Mouse (Mus musculus): ENCODE data around the gene Hspa2. TPM values are rescaled to one million over a fixed set of nuclear protein-coding genes. Genes with fewer than 3 reads are reported as not detected.

Gene Hspa2
- polyA plus RNA-seq, 1 experiment from 2014 or later, result 5.8 TPM

- Histone ChIP-seq H3K4me3 (peak overlapping the region; percentile 93), H3K9me3 (no peaks in the 10 kb centered on the region), H3K27ac (replicated peaks) (peak overlapping the region; percentile 98), H3K9ac (replicated peaks) (peak overlapping the region; percentile 97), H3K27me3 (no peaks in the 10 kb centered on the region), H3K36me3 (no peaks in the 10 kb centered on the region), H3K4me2 (replicated peaks) (peak overlapping the region; percentile 84), H3K4me1 (peaks cover 40% of the 10 kb centered on the region)
- peak; percentile 42 for ATAC-seq (ENCODE audit: low FRiP score, low read depth)
- under 1% methylated on average over 46 of the region's 63 CpGs for WGBS
Measured at GRCm38 (mm10) chr12:76370831-76371571, 33.0 kb upstream of the Hspa2 start.

GRCm38 (mm10) chr12:76372046-76372445 is 31.9 kb upstream of the Hspa2 start:
- Histone ChIP-seq H3K9me3 (no peaks in the 10 kb centered on the region), H3K4me3 (peak overlapping the region; percentile 93), H3K4me1 (peaks cover 32% of the 10 kb centered on the region), H3K36me3 (no peaks in the 10 kb centered on the region), H3K4me2 (replicated peaks) (peak overlapping the region; percentile 84), H3K9ac (replicated peaks) (peak overlapping the region; percentile 97; the same call in 1 of the 2 replicates), H3K27ac (replicated peaks) (no peak overlapping the region), H3K27me3 (no peaks in the 10 kb centered on the region)
- 45% methylated on average over 7 of the region's 7 CpGs for WGBS
- no peak for ATAC-seq (ENCODE audit: low FRiP score, low read depth)

- Histone ChIP-seq H3K9me3 (no peaks in the 10 kb centered on the region), H3K9ac (replicated peaks) (no peak overlapping the region), H3K27me3 (no peaks in the 10 kb centered on the region), H3K4me1 (peaks cover 21% of the 10 kb centered on the region), H3K27ac (replicated peaks) (no peak overlapping the region), H3K36me3 (no peaks in the 10 kb centered on the region), H3K4me2 (replicated peaks) (no peak overlapping the region), H3K4me3 (no peak overlapping the region)
- ATAC-seq (ENCODE audit: low FRiP score, low read depth), result no peak
- 75% methylated on average over 7 of the region's 7 CpGs for WGBS
Measured at GRCm38 (mm10) chr12:76372881-76373818, 30.8 kb upstream of the Hspa2 start.

- 79% methylated on average over 6 of the region's 6 CpGs for WGBS
- no peak for ATAC-seq (ENCODE audit: low FRiP score, low read depth)
- Histone ChIP-seq H3K9me3 (no peaks in the 10 kb centered on the region), H3K36me3 (no peaks in the 10 kb centered on the region), H3K4me1 (peaks cover 18% of the 10 kb centered on the region), H3K27me3 (no peaks in the 10 kb centered on the region), H3K9ac (replicated peaks) (no peak overlapping the region), H3K4me2 (replicated peaks) (no peak overlapping the region), H3K4me3 (no peak overlapping the region), H3K27ac (replicated peaks) (no peak overlapping the region)
Measured at GRCm38 (mm10) chr12:76373991-76374390, 30.0 kb upstream of the Hspa2 start.

GRCm38 (mm10) chr12:76374911-76375310 is 29.1 kb upstream of the Hspa2 start:
- H3K9ac ChIP-seq (replicated peaks), result no peak overlapping the region

GRCm38 (mm10) chr12:76375506-76375905 is 28.5 kb upstream of the Hspa2 start:
- Histone ChIP-seq H3K9ac (replicated peaks) (no peak overlapping the region), H3K27ac (replicated peaks) (no peak overlapping the region), H3K36me3 (no peaks in the 10 kb centered on the region), H3K27me3 (no peaks in the 10 kb centered on the region), H3K4me3 (no peak overlapping the region), H3K4me1 (peaks cover 18% of the 10 kb centered on the region), H3K9me3 (no peaks in the 10 kb centered on the region), H3K4me2 (replicated peaks) (no peak overlapping the region)
- no peak for ATAC-seq (ENCODE audit: low FRiP score, low read depth)
- WGBS, result 89% methylated on average over 3 of the region's 3 CpGs

More at GRCm38 (mm10) chr12:76374911-76375310, 29.1 kb upstream of the Hspa2 start:
- Histone ChIP-seq H3K9me3 (no peaks in the 10 kb centered on the region), H3K4me3 (no peak overlapping the region), H3K4me2 (replicated peaks) (no peak overlapping the region), H3K27ac (replicated peaks) (no peak overlapping the region), H3K4me1 (peaks cover 18% of the 10 kb centered on the region), H3K27me3 (no peaks in the 10 kb centered on the region), H3K36me3 (no peaks in the 10 kb centered on the region)
- ATAC-seq (ENCODE audit: low FRiP score, low read depth), result no peak
- WGBS, result 84% methylated on average over 4 of the region's 4 CpGs

- Histone ChIP-seq H3K4me2 (replicated peaks) (no peak overlapping the region), H3K4me1 (peaks cover 16% of the 10 kb centered on the region), H3K9me3 (no peaks in the 10 kb centered on the region), H3K27me3 (no peaks in the 10 kb centered on the region), H3K36me3 (no peaks in the 10 kb centered on the region), H3K4me3 (no peak overlapping the region), H3K9ac (replicated peaks) (no peak overlapping the region), H3K27ac (replicated peaks) (no peak overlapping the region)
- ATAC-seq (ENCODE audit: low FRiP score, low read depth), result no peak
- WGBS, result 37% methylated on average over 7 of the region's 7 CpGs
Measured at GRCm38 (mm10) chr12:76376649-76377048, 27.3 kb upstream of the Hspa2 start.

- Histone ChIP-seq H3K4me2 (replicated peaks) (no peak overlapping the region), H3K27ac (replicated peaks) (no peak overlapping the region), H3K9me3 (no peaks in the 10 kb centered on the region), H3K36me3 (no peaks in the 10 kb centered on the region), H3K27me3 (no peaks in the 10 kb centered on the region), H3K4me1 (peaks cover 12% of the 10 kb centered on the region), H3K9ac (replicated peaks) (no peak overlapping the region), H3K4me3 (no peak overlapping the region)
- ATAC-seq (ENCODE audit: low FRiP score, low read depth), result no peak
- WGBS, result 93% methylated on average over 6 of the region's 6 CpGs
Measured at GRCm38 (mm10) chr12:76377059-76377458, 26.9 kb upstream of the Hspa2 start.

GRCm38 (mm10) chr12:76377726-76378125 is 26.2 kb upstream of the Hspa2 start:
- Histone ChIP-seq H3K36me3 (no peaks in the 10 kb centered on the region), H3K9ac (replicated peaks) (no peak overlapping the region), H3K27ac (replicated peaks) (no peak overlapping the region), H3K27me3 (no peaks in the 10 kb centered on the region), H3K9me3 (no peaks in the 10 kb centered on the region), H3K4me3 (no peak overlapping the region), H3K4me2 (replicated peaks) (no peak overlapping the region), H3K4me1 (peaks cover 5% of the 10 kb centered on the region; the same call in 1 of the 2 replicates)
- ATAC-seq (ENCODE audit: low FRiP score, low read depth), result no peak
- WGBS, result 98% methylated on average over 3 of the region's 3 CpGs

- Histone ChIP-seq H3K27me3 (no peaks in the 10 kb centered on the region), H3K4me3 (no peak overlapping the region), H3K36me3 (no peaks in the 10 kb centered on the region), H3K4me2 (replicated peaks) (no peak overlapping the region), H3K9me3 (no peaks in the 10 kb centered on the region), H3K9ac (replicated peaks) (no peak overlapping the region), H3K4me1 (0 out of 2 replicates have a peak, but pooled peaks cover 2% of the 10 kb centered on the region), H3K27ac (replicated peaks) (no peak overlapping the region)
- 93% methylated on average over 5 of the region's 5 CpGs for WGBS
- ATAC-seq (ENCODE audit: low FRiP score, low read depth), result no peak
Measured at GRCm38 (mm10) chr12:76378556-76378955, 25.4 kb upstream of the Hspa2 start.

GRCm38 (mm10) chr12:76380151-76380550 is 23.8 kb upstream of the Hspa2 start:
- 95% methylated on average over 7 of the region's 7 CpGs for WGBS

GRCm38 (mm10) chr12:76385342-76385741 is 18.6 kb upstream of the Hspa2 start:
- H3K27ac ChIP-seq (replicated peaks), result no peak overlapping the region
- no peak for ATAC-seq (ENCODE audit: low FRiP score, low read depth)
- peaks cover 26% of the 10 kb centered on the region for H3K36me3 ChIP-seq
- H3K9ac ChIP-seq (replicated peaks), result no peak overlapping the region
- no peaks in the 10 kb centered on the region for H3K9me3 ChIP-seq
- WGBS, result 96% methylated on average over 8 of the region's 8 CpGs
- no peak overlapping the region for H3K4me3 ChIP-seq
- H3K4me1 ChIP-seq, result no peaks in the 10 kb centered on the region
- no peaks in the 10 kb centered on the region for H3K27me3 ChIP-seq
- H3K4me2 ChIP-seq (replicated peaks), result no peak overlapping the region

More at GRCm38 (mm10) chr12:76380151-76380550, 23.8 kb upstream of the Hspa2 start:
- Histone ChIP-seq H3K4me2 (replicated peaks) (no peak overlapping the region), H3K9me3 (no peaks in the 10 kb centered on the region), H3K27me3 (no peaks in the 10 kb centered on the region), H3K36me3 (peaks cover 2% of the 10 kb centered on the region; the same call in 1 of the 2 replicates), H3K9ac (replicated peaks) (no peak overlapping the region), H3K27ac (replicated peaks) (no peak overlapping the region), H3K4me3 (no peak overlapping the region), H3K4me1 (0 out of 2 replicates have a peak, but pooled peaks cover 2% of the 10 kb centered on the region)
- no peak for ATAC-seq (ENCODE audit: low FRiP score, low read depth)
